Mouse (Mus musculus): ENCODE data around the gene Btbd19. TPM values are rescaled to one million over a fixed set of nuclear protein-coding genes. Genes with fewer than 3 reads are reported as not detected.

Btbd19 gene
- total and polyA plus RNA-seq, 2 experiments from 2014 or later: 2.7 to 8.6 TPM

- Histone ChIP-seq H3K4me3 (ENCODE audit: low read depth, low read length) (no peak overlapping the region), H3K4me1 (ENCODE audit: control insufficient read depth, insufficient read depth) (no peaks in the 10 kb centered on the region), H3K4me2 (ENCODE audit: low read depth, low read length) (no peak overlapping the region), H3K27me3 (ENCODE audit: control insufficient read depth, insufficient read depth, low read length) (no peaks in the 10 kb centered on the region), H3K36me3 (replicated peaks; ENCODE audit: control insufficient read depth, insufficient read depth, low read length) (peaks cover 69% of the 10 kb centered on the region), H3K27ac (ENCODE audit: low read depth) (no peak overlapping the region), H3K9me3 (replicated peaks; ENCODE audit: control insufficient read depth, low read length) (no peaks in the 10 kb centered on the region), H3K9ac (replicated peaks; ENCODE audit: low read depth, low read length) (no peak overlapping the region)
- ATAC-seq (ENCODE audit: insufficient read depth, low read depth) (no peak), DNase-seq (ENCODE audit: low spot score) (no peak)
- TF ChIP-seq EP300 (IDR thresholded peaks at IDR 0.05; ENCODE audit: low read depth) (no peak), CTCF (IDR thresholded peaks at IDR 0.05; ENCODE audit: low read depth) (no peak)
- WGBS: 67% methylated on average over 4 of the region's 4 CpGs
Observed at GRCm38 (mm10) chr4:117070624-117071023, 54.9 kb downstream of the Btbd19 start.

DNA sequence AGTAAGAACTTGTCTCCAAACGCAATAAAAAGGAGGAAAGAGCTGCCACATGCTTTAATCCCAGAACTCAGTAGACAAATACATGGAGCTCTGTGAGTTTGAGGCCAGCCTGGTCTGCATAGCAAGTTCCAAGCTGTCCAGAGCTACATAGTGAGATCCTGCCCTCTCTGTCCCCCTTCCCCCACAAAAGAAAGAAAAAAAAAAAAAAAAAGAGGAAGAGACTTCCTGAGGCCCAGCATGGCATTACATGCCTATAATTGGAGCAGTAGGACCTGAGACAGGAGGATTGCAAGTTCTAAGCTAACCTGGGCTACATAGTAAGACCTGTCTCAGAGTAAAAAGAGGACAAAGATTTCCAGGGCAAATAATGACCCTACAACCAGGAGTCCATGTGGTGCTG lies 55.9 kb downstream of the Btbd19 start:
- no peak overlapping the region for H3K27ac ChIP-seq (ENCODE audit: low read depth)
- no peak overlapping the region for H3K4me3 ChIP-seq (ENCODE audit: low read depth, low read length)
- H3K27me3 ChIP-seq (ENCODE audit: control insufficient read depth, insufficient read depth, low read length): no peaks in the 10 kb centered on the region
- H3K9me3 ChIP-seq (replicated peaks; ENCODE audit: control insufficient read depth, low read length): no peaks in the 10 kb centered on the region
- WGBS: 85% methylated on average over 1 of the region's 1 CpGs
- DNase-seq (ENCODE audit: low spot score) (no peak), ATAC-seq (ENCODE audit: insufficient read depth, low read depth) (no peak)
- H3K36me3 ChIP-seq (replicated peaks; ENCODE audit: control insufficient read depth, insufficient read depth, low read length): peaks cover 68% of the 10 kb centered on the region
- H3K4me1 ChIP-seq (ENCODE audit: control insufficient read depth, insufficient read depth): no peaks in the 10 kb centered on the region
- TF ChIP-seq CTCF (IDR thresholded peaks at IDR 0.05; ENCODE audit: low read depth) (no peak), EP300 (IDR thresholded peaks at IDR 0.05; ENCODE audit: low read depth) (no peak)
- H3K9ac ChIP-seq (replicated peaks; ENCODE audit: low read depth, low read length): no peak overlapping the region
- no peak overlapping the region for H3K4me2 ChIP-seq (ENCODE audit: low read depth, low read length)

Small RNAs within 50 kb of the gene (microRNA-seq; reads per million reads assigned to microRNA genes)
- not detected for gene Gm22398

Other genes starting within 250 kb of the Btbd19 start
- 1.4 and 1.5 TPM in 2 replicates for gene Zswim5, start 248.3 kb downstream of the Btbd19 start, total RNA-seq (2014; rRNA removed; ENCODE audit: low replicate concordance)
- 0.34 TPM in 2 replicates for gene Zswim5, start 248.3 kb downstream of the Btbd19 start, polyA plus RNA-seq (2015; fragmentation: Nextera tagmentation; extraction: Ambion mirVana)
- 103 and 124 TPM in 2 replicates for gene Urod, start 131.3 kb downstream of the Btbd19 start, total RNA-seq (2014; rRNA removed; ENCODE audit: low replicate concordance)
- 107 and 110 TPM in 2 replicates for gene Urod, start 131.3 kb downstream of the Btbd19 start, polyA plus RNA-seq (2015; fragmentation: Nextera tagmentation; extraction: Ambion mirVana)
- gene Hectd3, start 130.4 kb downstream of the Btbd19 start, total RNA-seq (2014; rRNA removed; ENCODE audit: low replicate concordance): 14.4 and 19.2 TPM in 2 replicates
- gene Hectd3, start 130.4 kb downstream of the Btbd19 start, polyA plus RNA-seq (2015; fragmentation: Nextera tagmentation; extraction: Ambion mirVana): 5.3 and 5.6 TPM in 2 replicates
- 10.7 and 14.0 TPM in 2 replicates for gene Eif2b3, start 106.3 kb downstream of the Btbd19 start, total RNA-seq (2014; rRNA removed; ENCODE audit: low replicate concordance)
- 25.7 and 27.5 TPM in 2 replicates for gene Eif2b3, start 106.3 kb downstream of the Btbd19 start, polyA plus RNA-seq (2015; fragmentation: Nextera tagmentation; extraction: Ambion mirVana)
- 3.2 and 3.6 TPM in 2 replicates for gene Ptch2, start 29.6 kb downstream of the Btbd19 start, total RNA-seq (2014; rRNA removed; ENCODE audit: low replicate concordance)
- gene Ptch2, start 29.6 kb downstream of the Btbd19 start, polyA plus RNA-seq (2015; fragmentation: Nextera tagmentation; extraction: Ambion mirVana): 1.2 and 1.4 TPM in 2 replicates
- gene Tctex1d4, start 1.1 kb upstream of the Btbd19 start, total RNA-seq (2014; rRNA removed; ENCODE audit: low replicate concordance): not detected in 2 replicates
- gene Tctex1d4, start 1.1 kb upstream of the Btbd19 start, polyA plus RNA-seq (2015; fragmentation: Nextera tagmentation; extraction: Ambion mirVana): 1.3 TPM in 1 of 2 replicates, not detected in the other
- 1.6 and 4.0 TPM in 2 replicates for gene Plk3, start 8.2 kb upstream of the Btbd19 start, total RNA-seq (2014; rRNA removed; ENCODE audit: low replicate concordance)
- 1.6 and 1.9 TPM in 2 replicates for gene Plk3, start 8.2 kb upstream of the Btbd19 start, polyA plus RNA-seq (2015; fragmentation: Nextera tagmentation; extraction: Ambion mirVana)
- 638 and 752 TPM in 2 replicates for gene Rps8, start 30.5 kb upstream of the Btbd19 start, total RNA-seq (2014; rRNA removed; ENCODE audit: low replicate concordance)
- 456 and 475 TPM in 2 replicates for gene Rps8, start 30.5 kb upstream of the Btbd19 start, polyA plus RNA-seq (2015; fragmentation: Nextera tagmentation; extraction: Ambion mirVana)
- gene Kif2c, start 56.9 kb upstream of the Btbd19 start, total RNA-seq (2014; rRNA removed; ENCODE audit: low replicate concordance): 8.2 and 23.3 TPM in 2 replicates
- 8.9 and 10.3 TPM in 2 replicates for gene Kif2c, start 56.9 kb upstream of the Btbd19 start, polyA plus RNA-seq (2015; fragmentation: Nextera tagmentation; extraction: Ambion mirVana)
- 43.2 and 65.9 TPM in 2 replicates for gene Tmem53, start 126.2 kb upstream of the Btbd19 start, total RNA-seq (2014; rRNA removed; ENCODE audit: low replicate concordance)
- gene Tmem53, start 126.2 kb upstream of the Btbd19 start, polyA plus RNA-seq (2015; fragmentation: Nextera tagmentation; extraction: Ambion mirVana): 59.2 and 63.5 TPM in 2 replicates
- 0.27 and 1.4 TPM in 2 replicates for gene Armh1, start 126.4 kb upstream of the Btbd19 start, total RNA-seq (2014; rRNA removed; ENCODE audit: low replicate concordance)
- 0.18 and 0.25 TPM in 2 replicates for gene Armh1, start 126.4 kb upstream of the Btbd19 start, polyA plus RNA-seq (2015; fragmentation: Nextera tagmentation; extraction: Ambion mirVana)